Comparison of ENCODE assay signal across 20 mouse cellular contexts in the genomic region with DNA sequence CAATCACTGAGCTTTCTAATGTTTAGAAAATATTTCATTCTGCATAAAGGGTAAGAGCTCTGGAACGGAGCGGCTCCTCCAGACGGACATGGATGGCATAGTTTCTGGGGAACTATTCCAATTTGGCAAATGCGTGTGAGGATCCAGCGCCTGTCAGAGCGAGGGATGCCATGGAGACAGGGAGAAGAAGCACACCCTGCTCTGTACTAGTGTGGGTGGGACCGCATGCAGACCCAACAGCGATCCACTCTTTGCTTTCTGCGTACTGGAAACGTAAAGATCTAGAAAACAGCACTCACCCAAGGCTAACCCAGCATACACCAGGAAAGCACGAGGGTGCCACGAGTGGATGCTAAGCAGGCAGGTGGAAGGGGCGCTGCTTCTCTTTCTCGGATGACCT.
DNase-seq lines count a peak whose midpoint lies in the region; ATAC-seq lines count a peak whose summit lies in the region.
"Had no signal": no experiment of that assay in that cellular context is flagged by ENCODE, and none has a peak within 500 bp of the region (broad histone marks: within the 10 kb centered on the region; RNA-seq: fewer than 3 reads in every experiment).

No protein-coding gene starts in this region.

- no peak overlapping the region for H3K9ac ChIP-seq in forebrain, embryonic 16.5 days (replicated peaks; ENCODE audit: low read depth, low read length)
- H3K9ac ChIP-seq: embryonic facial prominence, embryonic 13.5 days; limb, embryonic 12.5 days; liver, embryonic 13.5 days; lung, embryonic 15.5 days; midbrain, embryonic 12.5 days had no signal

- H3K4me2 ChIP-seq in forebrain, embryonic 16.5 days (ENCODE audit: low read length) = no peak overlapping the region
- H3K4me2 ChIP-seq: embryonic facial prominence, embryonic 13.5 days; limb, embryonic 12.5 days; liver, embryonic 13.5 days; lung, embryonic 15.5 days; midbrain, embryonic 12.5 days had no signal

- 75% methylated on average over 14 of the region's 14 CpGs for WGBS in forebrain, embryonic 16.5 days

- H3K4me1 ChIP-seq in forebrain, embryonic 16.5 days (replicated peaks; ENCODE audit: control insufficient read depth, insufficient read depth, low read length) = peaks cover 5% of the 10 kb centered on the region; the same call in 1 of the 2 replicates
- H3K4me1 ChIP-seq: embryonic facial prominence, embryonic 13.5 days; limb, embryonic 12.5 days; liver, embryonic 13.5 days; lung, embryonic 15.5 days; midbrain, embryonic 12.5 days had no signal

- no peaks in the 10 kb centered on the region for H3K9me3 ChIP-seq in forebrain, embryonic 16.5 days (ENCODE audit: control insufficient read depth, low read length)
- H3K9me3 ChIP-seq: embryonic facial prominence, embryonic 13.5 days; limb, embryonic 12.5 days; liver, embryonic 13.5 days; lung, embryonic 15.5 days; midbrain, embryonic 12.5 days had no signal

- no peaks in the 10 kb centered on the region for H3K27me3 ChIP-seq in forebrain, embryonic 16.5 days (replicated peaks; ENCODE audit: control insufficient read depth, insufficient read depth, low read length)
- H3K27me3 ChIP-seq: embryonic facial prominence, embryonic 13.5 days; limb, embryonic 12.5 days; liver, embryonic 13.5 days; lung, embryonic 15.5 days; midbrain, embryonic 12.5 days had no signal

- H3K36me3 ChIP-seq in forebrain, embryonic 16.5 days (ENCODE audit: control insufficient read depth, insufficient read depth) = peaks cover 13% of the 10 kb centered on the region

- DNase-seq in frontal cortex, postnatal 36 days (ENCODE audit: low spot score in 2 of 2) = peak; percentile 42 to 57
- no peak for DNase-seq in frontal cortex, postnatal 10 days (ENCODE audit: low spot score in 2 of 2)
- DNase-seq in layer of hippocampus, adult 9-10 months (ENCODE audit: low spot score) = peak; percentile 40
- peak; percentile 49 to 60 for DNase-seq in left cerebral cortex, postnatal 36 days (ENCODE audit: low spot score in 2 of 2)
- no peak for DNase-seq in gastrocnemius, postnatal 4 days (ENCODE audit: low spot score in 2 of 2)
- DNase-seq: adrenal gland, postnatal 14 days; cerebellum, adult 9-10 months; heart, postnatal 4 days; kidney, adult 9 months; kidney, postnatal 4 days; liver, embryonic 13.5 days had no signal

- peak; percentile 71 for ATAC-seq in forebrain, embryonic 16.5 days
- ATAC-seq in cerebellum, adult (ENCODE audit: insufficient number of reproducible peaks, low FRiP score, low TSS enrichment) = no peak
- ATAC-seq in megakaryocyte-erythroid progenitor cell, adult 5-6 weeks (replicated peaks; ENCODE audit: low FRiP score, low TSS enrichment, poor library complexity, severe bottlenecking) = no peak
- ATAC-seq: hindbrain, postnatal 0 days had no signal

- intact Hi-C loops in left cerebral cortex, postnatal 36 days (cut with DNase I) = no loop called here

- H3K4me3 ChIP-seq in forebrain, embryonic 16.5 days (replicated peaks; ENCODE audit: low read length) = no peak overlapping the region
- H3K4me3 ChIP-seq: embryonic facial prominence, embryonic 13.5 days; limb, embryonic 12.5 days; liver, embryonic 13.5 days; lung, embryonic 15.5 days; midbrain, embryonic 12.5 days had no signal

- H3K27ac ChIP-seq in forebrain, embryonic 16.5 days (ENCODE audit: low read length) = no peak overlapping the region
- H3K27ac ChIP-seq: embryonic facial prominence, embryonic 13.5 days; hindbrain, postnatal 0 days; limb, embryonic 12.5 days; liver, embryonic 13.5 days; lung, embryonic 15.5 days; macrophage; midbrain, embryonic 12.5 days had no signal

Comparison
In these comparisons a context has a peak if more than half of its experiments do, and no peak if none do; other contexts are left out.
1. DNase-seq: peak in frontal cortex, postnatal 36 days (2 of 2), layer of hippocampus, adult 9-10 months (single experiment) and left cerebral cortex, postnatal 36 days (2 of 2); none in frontal cortex, postnatal 10 days (0 of 2) and gastrocnemius, postnatal 4 days (0 of 2).